Mouse (Mus musculus) spleen, adult 2 months (tissue): ENCODE measurements around the gene Phf10. TPM values are rescaled to one million over a fixed set of nuclear protein-coding genes. Genes with fewer than 3 reads are reported as not detected.
"Not testable (repeated sequence)": the region's sequence is repeated elsewhere in the genome, so short reads cannot be mapped to it uniquely, and the experiment has no call there.

Source experiments
- DNase-seq, 2 experiments: peaks; one replicate each; pipeline versions ENCODE4 v3.0.0 to v3.0.0-alpha.2; 2012 to 2021; ENCODE audit warnings: low spot score in 2 of 2, low read depth in 1 of 2
- H3K27ac ChIP-seq: fragments of 200-500 bp; 2 replicates; pipeline ENCODE4 v1.5.1; 2012; ENCODE audit warnings: low read length, inconsistent platforms; ENCODE audit not compliant: insufficient read depth
- H3K27me3 ChIP-seq: fragments of 200-500 bp; 2 replicates; pipeline ENCODE4 v1.6.1; 2012; ENCODE audit warnings: mild to moderate bottlenecking, moderate library complexity, low read length, inconsistent platforms; ENCODE audit not compliant: control insufficient read depth, insufficient read depth
- H3K36me3 ChIP-seq: fragments of 200-500 bp; 2 replicates; pipeline ENCODE4 v1.6.1; 2012; ENCODE audit warnings: mild to moderate bottlenecking, low read length, inconsistent platforms; ENCODE audit not compliant: control insufficient read depth, insufficient read depth
- H3K4me1 ChIP-seq: fragments of 200-500 bp; 2 replicates; pipeline ENCODE4 v1.6.1; 2011; ENCODE audit warnings: inconsistent platforms; ENCODE audit not compliant: control insufficient read depth, insufficient read depth, insufficient read length
- H3K4me3 ChIP-seq: fragments of 200-500 bp; 2 replicates; pipeline ENCODE4 v1.5.1; 2011; ENCODE audit warnings: mild to moderate bottlenecking, inconsistent platforms; ENCODE audit not compliant: insufficient read depth, insufficient read length; ENCODE audit errors: extremely low read depth
- CTCF ChIP-seq: fragments of 200-500 bp; IDR thresholded peaks from 2 replicates; pipeline ENCODE4 v1.5.1; 2011; ENCODE audit warnings: mild to moderate bottlenecking, inconsistent platforms; ENCODE audit not compliant: insufficient read depth, insufficient read length, insufficient replicate concordance; ENCODE audit errors: extremely low read depth
- POLR2A ChIP-seq: fragments of 200-500 bp; IDR thresholded peaks from 2 replicates; pipeline ENCODE4 v1.6.1; 2011; ENCODE audit warnings: low read depth, low read length, inconsistent platforms
- WGBS: fragments of 180-500 bp; shearing (Covaris S2); methylation state at CpG from one replicate; pipeline ENCODE4 v1.1.7; 2018; 5-methylcytosine and 5-hydroxymethylcytosine counted together
- polyA plus RNA-seq: library from polyadenylated mRNA; depleted of rRNA; stranded (reverse); fragments of >200 nt; gene quantifications from 2 replicates; pipeline ENCODE4 v1.2.3, GENCODE M21; 2012; rRNA removed

Gene Phf10
- polyA plus RNA-seq, 1 experiment, result 9.7 TPM

DNA sequence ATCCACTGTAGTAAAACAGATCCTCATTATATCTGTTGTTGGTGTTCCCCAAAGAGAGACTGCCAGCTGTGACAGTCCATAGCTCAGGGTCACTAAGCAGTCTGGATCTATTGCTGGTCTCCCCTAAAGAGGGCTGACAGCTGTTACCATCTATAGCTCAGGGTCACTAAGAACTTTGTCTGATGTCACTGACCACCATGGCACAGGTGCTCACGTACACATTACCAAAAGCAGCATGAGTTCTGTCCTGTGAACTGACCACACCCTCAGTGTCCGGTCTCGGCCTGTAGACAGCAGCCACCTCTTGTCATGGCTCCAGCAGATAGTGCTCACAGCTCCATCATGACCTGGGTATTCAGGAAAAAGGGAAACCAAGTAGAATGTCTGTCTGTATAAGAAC lies 57.9 kb downstream of the Phf10 start:
- H3K27me3 ChIP-seq, result no peaks in the 10 kb centered on the region
- TF ChIP-seq CTCF, result no peak
- TF ChIP-seq POLR2A, result no peak
- H3K27ac ChIP-seq, result no peak overlapping the region
- H3K4me3 ChIP-seq, result no peak overlapping the region
- H3K36me3 ChIP-seq, result no peaks in the 10 kb centered on the region
- no peaks in the 10 kb centered on the region for H3K4me1 ChIP-seq
- DNase-seq, result no peak
- 88% methylated on average over 3 of the region's 3 CpGs for WGBS

DNA sequence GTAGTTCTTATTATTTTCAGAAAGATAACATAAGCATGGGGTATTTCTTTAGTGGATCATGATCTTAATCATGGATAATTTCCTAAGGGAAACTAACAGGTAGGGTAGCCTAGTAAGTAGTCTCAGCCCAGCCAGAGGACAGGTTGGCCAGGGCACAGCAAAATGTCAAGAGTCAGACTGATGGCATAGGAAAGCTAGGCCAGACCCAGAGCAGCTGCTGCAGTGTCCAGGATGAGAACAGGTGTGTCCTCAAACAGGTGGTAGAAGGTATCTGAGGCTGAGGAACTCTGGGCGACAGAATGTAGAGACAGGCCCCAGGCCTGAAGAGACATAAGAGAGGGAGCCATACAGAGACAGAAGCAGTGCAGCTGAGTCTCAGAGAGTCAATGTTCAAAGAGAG lies 62.1 kb downstream of the Phf10 start:
- Histone ChIP-seq H3K4me1 (no peaks in the 10 kb centered on the region), H3K4me3 (no peak overlapping the region), H3K27me3 (no peaks in the 10 kb centered on the region), H3K27ac (no peak overlapping the region), H3K36me3 (no peaks in the 10 kb centered on the region)
- WGBS, result 74% methylated on average over 1 of the region's 1 CpGs
- no peak for TF ChIP-seq CTCF
- TF ChIP-seq POLR2A, result no peak
- DNase-seq, result no peak

GRCm38 (mm10) chr17:14895058-14895457 lies 66.0 kb downstream of the Phf10 start:
- H3K4me3 ChIP-seq, H3K27me3 ChIP-seq, H3K4me1 ChIP-seq, H3K36me3 ChIP-seq, H3K27ac ChIP-seq, DNase-seq: not testable (repeated sequence)

Other genes starting within 250 kb of the Phf10 start
- 0.65 and 0.81 TPM in 2 replicates for gene Wdr27, start 18.1 kb downstream of the Phf10 start, polyA plus RNA-seq
- gene 1600012H06Rik, start 18.1 kb downstream of the Phf10 start, polyA plus RNA-seq, result 9.9 and 11.6 TPM in 2 replicates
- gene 9030025P20Rik, start 17.2 kb upstream of the Phf10 start, polyA plus RNA-seq, result 9.8 and 13.9 TPM in 2 replicates
- 0.16 TPM in 1 of 2 replicates, not detected in the other for gene Gm3417, start 17.5 kb upstream of the Phf10 start, polyA plus RNA-seq
- 0.50 and 0.67 TPM in 2 replicates for gene Gm3435, start 48.9 kb upstream of the Phf10 start, polyA plus RNA-seq
- gene Ermard, start 79.9 kb upstream of the Phf10 start, polyA plus RNA-seq, result 32.4 and 43.1 TPM in 2 replicates
- gene Tcte3, start 80.2 kb upstream of the Phf10 start, polyA plus RNA-seq, result not detected in 2 replicates
- gene Gm3448, start 80.3 kb upstream of the Phf10 start, polyA plus RNA-seq, result 0.78 and 0.99 TPM in 2 replicates